Mouse (Mus musculus): Measurements from ENCODE around the gene Tma7.

The Tma7 gene

DNA sequence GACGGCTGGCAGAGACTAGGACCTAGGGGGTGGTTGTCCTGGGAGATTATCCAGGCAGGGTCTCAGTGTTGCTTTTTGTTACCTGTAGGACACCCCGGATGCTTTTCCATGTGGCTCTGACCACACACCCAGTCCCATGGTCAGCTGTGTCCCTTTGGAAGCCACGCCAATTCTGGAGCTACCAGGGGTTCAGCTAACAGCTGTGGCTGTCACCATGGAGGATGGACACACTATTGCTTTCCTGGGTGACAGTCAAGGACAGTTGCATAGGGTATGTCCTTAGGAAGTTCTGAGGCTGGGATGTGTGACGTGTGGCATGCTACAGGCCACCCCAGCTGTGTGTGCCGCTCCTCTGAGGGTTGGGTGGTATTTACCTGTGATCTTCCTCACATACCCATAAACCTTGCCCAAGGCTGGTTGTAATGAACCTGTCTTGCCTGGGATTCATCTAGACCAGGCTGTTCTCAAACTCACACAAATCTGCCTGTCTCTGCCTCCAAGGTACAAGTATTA lies 19.6 kb upstream of the Tma7 start:
- DNase-seq: no peak

DNA sequence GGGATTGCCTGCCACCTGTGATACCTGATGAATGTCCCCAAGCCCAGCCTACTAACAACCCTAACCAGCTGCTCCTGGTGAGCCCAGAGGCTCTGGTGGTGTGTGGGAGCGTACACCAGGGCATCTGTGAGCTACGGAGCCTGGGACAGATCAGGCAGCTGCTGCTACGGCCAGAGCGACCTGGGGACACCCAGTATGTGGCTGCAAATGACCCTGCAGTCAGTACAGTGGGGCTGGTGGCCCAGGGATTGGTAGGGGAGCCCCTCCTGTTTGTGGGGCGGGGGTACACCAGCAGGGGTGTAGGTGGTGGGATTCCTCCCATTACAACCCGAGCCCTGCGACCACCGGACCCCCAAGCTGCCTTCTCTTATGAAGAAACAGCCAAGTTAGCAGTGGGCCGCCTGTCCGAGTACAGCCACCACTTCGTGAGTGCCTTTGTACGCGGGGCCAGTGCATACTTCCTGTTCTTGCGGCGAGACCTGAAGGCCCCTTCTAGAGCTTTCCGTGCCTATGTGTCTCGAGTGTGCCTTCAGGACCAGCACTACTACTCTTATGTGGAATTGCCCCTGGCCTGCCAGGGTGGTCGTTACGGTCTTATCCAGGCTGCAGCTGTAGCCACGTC lies 18.0 kb upstream of the Tma7 start:
- DNase-seq: no peak

- peak; percentile 66 for DNase-seq
These were observed 16.6 kb upstream of the Tma7 start for GRCm38 (mm10) chr9:109098969-109099368.

DNA sequence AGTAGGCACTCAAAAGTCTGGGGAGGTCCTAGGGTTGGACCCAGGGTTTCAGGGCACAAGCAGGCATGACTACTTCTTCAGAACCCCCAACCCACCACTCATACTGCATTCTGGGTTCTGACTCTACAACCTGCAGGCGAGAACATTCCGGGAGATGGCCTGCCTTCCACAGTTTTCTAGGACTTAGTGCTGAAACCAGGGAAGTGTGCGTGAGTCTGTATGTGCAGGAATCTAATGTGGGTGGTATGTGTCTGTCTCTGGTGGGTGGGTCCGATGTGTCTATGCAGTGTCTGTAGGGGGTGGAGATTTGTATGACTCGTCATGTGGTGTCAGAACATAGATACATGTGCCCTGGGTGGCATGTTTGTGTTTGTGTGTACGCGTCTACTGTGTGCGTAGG lies 16.0 kb upstream of the Tma7 start:
- DNase-seq: no peak

DNA sequence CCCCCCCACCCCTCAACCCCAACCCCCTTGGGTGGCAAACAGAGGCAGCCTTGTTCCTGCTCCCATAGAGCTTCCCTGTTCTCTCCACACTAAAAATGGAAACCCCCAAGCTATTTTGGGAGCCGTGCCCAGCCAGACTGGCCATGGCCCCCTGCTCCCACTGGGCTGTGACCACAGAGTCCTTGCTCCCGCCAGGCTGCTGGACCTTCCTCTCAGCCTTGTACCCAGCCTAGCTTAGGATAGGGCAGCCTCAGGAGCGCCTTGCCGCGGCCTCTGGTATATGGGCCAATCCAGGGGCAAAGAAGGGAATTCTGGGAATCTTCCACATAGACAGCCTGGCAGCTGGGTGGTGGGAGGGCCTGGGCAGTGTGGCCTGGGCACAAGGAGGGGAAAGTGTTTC lies 15.4 kb upstream of the Tma7 start:
- DNase-seq: peak; percentile 89

- DNase-seq: no peak
These were observed 14.9 kb upstream of the Tma7 start for GRCm38 (mm10) chr9:109097291-109097690.

DNA sequence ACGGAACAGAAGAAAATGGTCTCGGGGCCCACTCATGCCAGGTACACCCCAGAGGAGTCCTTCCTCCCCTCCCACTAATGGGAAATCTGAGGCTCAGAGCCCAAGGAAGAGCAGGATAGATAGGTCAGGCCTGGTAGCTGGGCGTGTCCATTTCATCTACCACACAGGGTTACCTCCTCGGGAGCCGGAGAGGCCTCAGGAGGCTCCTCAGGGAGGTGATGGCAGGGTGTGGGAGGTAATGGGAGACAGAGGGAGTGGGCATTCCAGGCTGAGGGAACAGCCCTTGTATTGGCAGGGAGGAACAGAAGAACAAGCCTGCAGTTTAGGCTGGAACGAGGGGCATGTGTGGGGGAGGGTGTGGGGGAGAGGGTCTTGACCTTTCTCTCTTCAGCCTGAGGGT lies 14.5 kb upstream of the Tma7 start:
- DNase-seq: no peak

GRCm38 (mm10) chr9:109096251-109096661 lies 13.9 kb upstream of the Tma7 start:
- peak; percentile 39 for DNase-seq

DNA sequence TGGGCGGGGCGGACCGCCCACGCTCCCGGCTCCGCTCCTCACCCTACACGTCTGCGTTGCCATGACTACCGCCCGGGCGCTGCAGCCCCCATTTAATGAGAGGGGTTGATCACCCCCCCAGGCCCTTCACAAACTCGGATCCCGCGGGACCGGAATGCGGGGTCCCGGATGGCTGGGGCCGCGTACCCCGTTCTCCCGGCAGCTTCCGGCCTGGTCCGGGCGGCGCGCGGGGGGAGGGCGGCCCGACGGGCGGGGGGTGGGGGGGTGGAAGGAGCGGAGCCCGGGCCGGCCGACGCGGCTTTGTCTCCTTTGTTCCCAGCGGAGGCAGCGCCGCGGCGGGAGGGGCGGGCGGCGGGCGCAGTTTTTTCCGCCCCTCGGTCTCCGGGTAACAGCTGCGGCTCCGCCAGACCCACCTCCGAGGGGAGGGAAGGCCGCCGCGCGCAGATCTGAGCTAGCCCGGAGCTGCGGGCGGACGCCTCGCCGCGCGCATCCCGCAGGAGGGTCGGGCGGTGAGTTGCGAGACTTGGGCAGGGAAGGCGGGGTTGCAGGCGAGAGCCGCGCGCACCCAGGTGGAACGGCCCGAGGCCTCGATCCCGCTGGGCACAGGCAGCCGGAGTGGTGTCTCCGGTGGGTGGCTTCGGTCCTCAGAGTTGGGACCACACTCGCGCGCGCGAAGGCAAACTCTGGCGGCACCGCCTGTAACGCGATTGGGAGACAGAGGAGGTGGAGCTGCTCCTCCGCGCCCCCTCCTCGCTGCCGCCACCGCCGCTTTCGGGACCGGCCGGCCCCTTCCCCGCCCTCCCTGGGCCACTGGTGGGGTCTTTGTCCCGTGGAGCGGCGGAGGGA lies 13.0 kb upstream of the Tma7 start, which contains the start of gene Plxnb1:
Plxnb1 (plus strand) TSS at position 253 of the 846 bp plus-strand sequence.
- peak; percentile 56 for DNase-seq

DNA sequence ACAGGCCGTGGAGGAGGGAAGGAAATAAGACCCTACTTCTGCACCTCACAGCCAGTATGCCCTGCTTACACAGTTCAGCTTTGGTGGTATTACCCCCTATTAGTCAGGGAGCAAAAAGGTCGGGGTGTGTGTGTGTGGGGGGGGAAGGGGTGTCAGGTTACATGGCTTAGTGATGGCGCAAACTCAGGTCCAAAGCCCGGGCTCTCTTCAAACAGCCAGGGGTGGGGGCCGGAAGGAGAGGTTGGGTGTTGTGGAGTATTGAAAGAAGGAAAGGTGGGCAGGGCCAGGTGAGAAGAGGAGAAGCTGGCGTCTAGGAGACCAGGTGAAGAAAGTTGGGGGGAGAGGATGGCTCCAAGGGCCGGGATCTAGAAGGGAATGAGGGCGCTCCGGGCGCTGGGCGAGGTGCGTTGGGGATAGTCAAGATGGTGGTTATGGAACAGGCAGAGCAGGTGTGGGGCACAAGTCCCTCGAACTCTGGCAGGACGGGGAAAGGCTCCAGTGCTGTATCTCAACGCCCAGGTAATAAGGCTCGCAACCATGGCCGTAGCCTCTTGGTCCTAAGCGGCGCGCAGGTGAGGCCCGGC lies 12.3 kb upstream of the Tma7 start:
- DNase-seq: no peak

DNA sequence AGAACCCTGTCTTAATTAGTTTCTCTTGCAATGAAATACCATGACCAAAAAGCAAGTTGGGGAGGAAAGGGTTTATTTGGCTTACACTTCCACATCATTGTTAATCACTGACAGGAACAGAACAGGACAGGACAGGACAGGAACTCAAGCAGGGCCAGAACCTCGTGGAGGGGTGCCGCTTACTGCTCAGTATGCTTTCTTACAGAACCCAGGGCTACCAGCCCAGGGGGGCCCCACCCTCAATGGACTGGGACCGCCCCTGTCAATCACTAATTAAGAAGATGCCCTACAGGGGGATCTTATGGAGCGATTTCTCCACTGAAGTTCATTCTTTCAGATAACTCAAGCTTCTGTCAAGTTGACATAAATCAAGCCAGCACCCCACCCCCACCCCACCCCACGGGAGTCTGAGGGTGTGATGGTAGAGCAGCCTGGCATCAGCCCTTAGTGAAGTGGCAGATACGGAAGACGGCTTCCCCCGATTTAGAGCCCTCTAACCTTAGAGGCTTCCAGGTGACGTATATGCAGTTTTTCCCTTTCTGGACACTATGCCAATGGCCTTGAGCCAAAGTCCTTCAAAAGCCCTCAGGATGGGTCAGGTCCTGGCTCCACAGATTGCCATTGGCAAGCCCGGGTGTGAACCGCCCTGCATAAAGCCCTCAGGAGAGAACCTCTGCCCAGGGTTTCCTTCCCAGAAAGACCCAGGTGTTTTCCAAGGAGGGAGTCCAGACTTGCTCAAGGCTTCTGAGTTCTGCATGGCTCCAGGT lies 11.6 kb upstream of the Tma7 start:
- DNase-seq: no peak

DNA sequence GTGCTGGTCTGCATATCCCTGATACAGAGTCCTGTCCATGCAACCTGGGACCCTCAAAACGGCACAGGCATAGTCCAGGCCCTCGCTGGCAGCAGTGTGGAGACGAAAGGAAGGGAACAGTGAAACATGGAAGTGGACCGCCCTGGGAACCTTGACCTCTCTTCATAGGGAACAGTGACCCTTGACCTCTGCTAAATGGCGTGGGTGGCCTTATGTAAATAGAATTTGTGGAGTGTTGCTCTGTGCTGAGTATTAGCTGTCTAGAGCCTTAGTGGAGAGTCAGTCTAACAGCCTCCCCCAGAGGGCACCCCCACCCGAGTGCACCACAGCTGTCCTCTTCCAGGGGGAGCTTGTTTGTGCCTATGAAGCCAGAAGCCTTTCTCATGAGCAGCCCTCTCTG lies 10.4 kb upstream of the Tma7 start:
- no peak for DNase-seq

DNA sequence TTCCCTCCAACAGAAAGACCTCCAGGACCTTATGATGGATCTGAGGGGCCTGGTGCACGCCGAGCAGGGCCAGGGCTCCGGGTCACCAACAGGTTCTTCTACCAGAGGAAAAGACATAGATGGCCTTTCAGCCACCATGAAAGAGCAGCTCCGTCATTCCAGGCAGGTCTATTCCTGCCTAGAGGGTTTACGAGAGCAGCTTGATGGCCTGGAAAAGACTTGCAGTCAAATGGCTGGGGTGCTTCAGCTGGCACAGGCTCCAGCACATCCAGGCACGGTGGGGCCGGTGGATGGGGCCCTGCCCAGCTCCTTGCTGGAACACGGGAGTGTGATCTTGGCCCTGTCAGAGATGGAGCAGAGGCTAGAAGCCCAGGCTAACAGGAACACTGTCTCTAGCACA lies 9.4 kb upstream of the Tma7 start:
- no peak for DNase-seq

DNA sequence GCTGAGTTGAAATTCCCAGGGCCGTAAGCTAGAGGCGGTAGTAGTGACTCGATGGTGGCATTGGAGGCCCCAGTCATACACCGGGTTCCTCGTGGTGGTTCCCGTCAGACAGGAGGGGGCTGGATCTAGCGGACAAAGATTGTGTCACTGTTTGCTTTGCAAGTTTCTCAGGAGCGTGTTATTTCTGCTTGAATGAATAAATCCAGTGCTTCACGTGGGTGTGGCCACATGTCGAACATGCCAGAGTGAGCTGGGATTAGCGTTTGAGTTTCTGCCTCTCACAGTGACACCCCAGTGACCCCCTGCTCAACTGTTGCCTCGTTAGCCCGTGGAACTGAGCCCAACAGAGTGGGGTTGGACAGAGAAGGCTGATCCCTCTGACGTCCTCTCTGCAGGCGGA lies 8.1 kb upstream of the Tma7 start:
- DNase-seq: no peak

GRCm38 (mm10) chr9:109087987-109088386 lies 5.6 kb upstream of the Tma7 start:
- DNase-seq: peak; percentile 38

GRCm38 (mm10) chr9:109084922-109085321 lies 2.5 kb upstream of the Tma7 start:
- DNase-seq: no peak

DNA sequence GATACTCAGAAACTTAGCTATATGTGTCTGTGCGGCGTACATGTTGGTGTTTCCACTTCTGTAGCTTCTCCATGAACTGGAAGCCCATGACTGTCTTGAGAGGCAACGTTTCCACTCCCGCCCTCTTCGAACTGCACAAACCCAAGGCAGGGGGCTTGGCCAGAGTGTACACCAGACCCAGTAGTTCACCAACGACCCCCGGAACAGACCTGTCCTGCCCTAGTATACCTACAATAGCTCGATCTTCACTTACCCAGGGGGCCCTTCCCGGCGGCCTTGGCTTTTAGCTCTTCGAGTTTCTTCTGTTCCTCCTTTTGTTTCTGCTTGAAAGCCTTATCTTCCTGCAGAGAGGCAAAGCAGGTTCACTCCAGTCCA lies 651 bp downstream of the Tma7 start:
- DNase-seq: no peak

DNA sequence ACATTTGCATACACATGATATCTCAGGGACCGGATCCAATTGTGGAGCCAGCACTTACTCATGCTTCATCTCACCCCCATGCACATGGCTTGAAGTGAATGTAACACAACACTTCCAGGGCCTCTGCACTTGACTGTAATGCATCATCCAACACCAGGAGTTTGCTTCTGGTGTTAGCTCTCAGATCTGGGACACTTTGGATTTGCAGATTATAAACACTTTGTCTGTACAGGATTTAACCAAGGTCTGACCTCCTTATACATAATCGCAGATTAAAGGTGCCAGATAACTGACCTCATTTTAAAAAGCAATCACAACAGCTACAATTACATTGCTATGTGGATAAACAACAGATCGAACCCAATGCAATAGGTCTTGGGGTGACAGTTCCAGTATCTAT lies 1.9 kb downstream of the Tma7 start:
- no peak for DNase-seq

- DNase-seq: peak; percentile 94
These were observed 8.5 kb downstream of the Tma7 start, which contains the start of gene Atrip for GRCm38 (mm10) chr9:109073661-109074573. Gene Atrip, minus strand, starts transcription at chr9:109074124.

DNA sequence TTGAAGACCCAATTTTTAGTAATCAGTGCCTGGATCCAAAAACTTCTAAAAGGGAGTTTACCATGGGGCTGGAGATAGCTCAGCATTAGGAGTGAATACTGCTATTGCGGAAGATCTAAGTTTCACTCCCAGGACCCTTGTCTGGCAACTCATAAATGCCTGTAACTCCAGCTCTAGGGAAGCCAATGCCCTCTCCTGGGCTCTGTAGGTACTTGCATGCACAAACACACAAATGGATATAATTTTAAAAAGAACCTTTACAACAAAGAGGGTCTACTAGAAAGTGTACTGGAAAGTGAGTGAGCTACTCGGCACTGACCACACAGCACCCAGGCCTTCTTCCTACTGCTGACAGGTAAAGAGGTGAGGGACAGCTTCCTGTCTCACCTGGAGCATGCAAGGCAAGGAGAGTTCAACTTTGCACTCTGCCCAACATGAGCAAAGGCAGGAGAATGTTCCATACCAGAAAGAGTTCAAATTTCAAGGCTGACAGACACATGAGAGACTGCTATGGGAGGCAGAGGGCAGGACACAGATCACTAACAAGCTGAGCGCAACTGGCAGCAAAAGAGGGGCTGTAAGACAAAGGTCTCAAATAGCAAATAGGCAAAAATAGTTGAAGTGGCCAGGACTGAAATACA lies 14.2 kb downstream of the Tma7 start:
- no peak for DNase-seq

- DNase-seq: no peak
These were observed 21.5 kb downstream of the Tma7 start for GRCm38 (mm10) chr9:109060898-109061295.
